In the genomic region with DNA sequence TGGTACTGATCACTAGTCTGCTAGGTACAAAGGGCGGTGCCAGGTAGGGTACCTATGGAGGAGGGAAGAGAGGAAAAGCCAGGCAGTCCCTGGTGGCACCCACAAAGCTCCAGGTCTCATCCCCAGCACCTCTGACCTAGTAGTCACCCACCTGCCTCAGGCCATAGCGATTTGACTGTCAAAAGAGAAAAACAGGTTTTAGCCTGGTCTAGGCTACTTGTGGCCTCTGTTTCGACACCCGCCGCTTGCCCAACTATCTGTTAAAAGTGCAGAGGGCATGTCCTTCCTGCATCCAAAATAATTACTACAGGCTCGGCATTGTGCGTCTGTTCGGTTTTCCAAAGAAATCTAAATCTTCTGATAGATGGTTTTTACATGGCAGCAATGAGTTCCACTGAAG, we compare ENCODE assay signal across 24 mouse cellular contexts. TPM values are rescaled to one million over a fixed set of nuclear protein-coding genes. Genes with fewer than 3 reads are reported as not detected.
"Had no signal": no experiment of that assay in that cellular context is flagged by ENCODE, and none has a peak within 500 bp of the region (broad histone marks: within the 10 kb centered on the region; RNA-seq: fewer than 3 reads in every experiment).

No protein-coding gene starts in this region.

- H3K27me3 ChIP-seq: lung, embryonic 15.5 days; midbrain, embryonic 13.5 days; neural tube, embryonic 13.5 days; stomach, embryonic 15.5 days had no signal

- DNase-seq: kidney, adult 2 months; kidney, postnatal 25 days; layer of hippocampus, adult 9-11 months; layer of hippocampus, postnatal 36 days; lung, postnatal 10 days; retina, postnatal 1 day; right cerebral cortex, postnatal 25 days; spleen, adult 18-20 months; thymus, adult 18-20 months; thymus, postnatal 36 days had no signal

- H3K9ac ChIP-seq: lung, embryonic 15.5 days; midbrain, embryonic 13.5 days; neural tube, embryonic 13.5 days; stomach, embryonic 15.5 days had no signal

- H3K4me2 ChIP-seq: lung, embryonic 15.5 days; midbrain, embryonic 13.5 days; neural tube, embryonic 13.5 days; stomach, embryonic 15.5 days had no signal

- H3K4me1 ChIP-seq: megakaryocyte, embryonic 14.5 days; stomach, embryonic 15.5 days had no signal

- H3K9me3 ChIP-seq: lung, embryonic 15.5 days; megakaryocyte, embryonic 14.5 days; midbrain, embryonic 10.5 days; midbrain, embryonic 13.5 days; neural tube, embryonic 13.5 days; stomach, embryonic 15.5 days had no signal

- ATAC-seq: intestine, postnatal 0 days; midbrain, embryonic 13.5 days; midbrain, embryonic 16.5 days had no signal

- H3K36me3 ChIP-seq: midbrain, embryonic 13.5 days; neural tube, embryonic 13.5 days; stomach, embryonic 15.5 days had no signal

- H3K27ac ChIP-seq: kidney, postnatal 0 days; layer of hippocampus, adult 2 months; left cerebral cortex, adult 2 months; lung, embryonic 15.5 days; macrophage; midbrain, embryonic 10.5 days; midbrain, embryonic 13.5 days; neural tube, embryonic 13.5 days; stomach, embryonic 15.5 days had no signal

- H3K4me3 ChIP-seq: layer of hippocampus, adult 2 months; left cerebral cortex, adult 2 months; lung, embryonic 15.5 days; megakaryocyte, embryonic 14.5 days; midbrain, embryonic 10.5 days; midbrain, embryonic 13.5 days; myocyte; neural tube, embryonic 13.5 days; stomach, embryonic 15.5 days had no signal

RNA-seq across cellular contexts. Expression of a gene that starts 14.3 kb away (rescaled TPM):
- total RNA-seq: monocyte, adult 5-6 weeks had no signal
- polyA plus RNA-seq: myocyte had no signal
